Mouse (Mus musculus): Measurements from ENCODE around the gene 9030612E09Rik. TPM values are rescaled to one million over a fixed set of nuclear protein-coding genes. Genes with fewer than 3 reads are reported as not detected.

Gene 9030612E09Rik
- polyA plus RNA-seq, 1 experiment from 2014 or later: 0.76 TPM

GRCm38 (mm10) chr10:43203865-43204264 is 29.4 kb downstream of the 9030612E09Rik start:
- Histone ChIP-seq H3K4me2 (no peak overlapping the region), H3K9me3 (replicated peaks) (no peaks in the 10 kb centered on the region), H3K9ac (no peak overlapping the region), H3K36me3 (no peaks in the 10 kb centered on the region), H3K27ac (no peak overlapping the region), H3K4me3 (no peak overlapping the region), H3K27me3 (no peaks in the 10 kb centered on the region), H3K4me1 (replicated peaks) (no peaks in the 10 kb centered on the region)
- WGBS: 79% methylated on average over 3 of the region's 3 CpGs
- no peak for ATAC-seq (replicated peaks; ENCODE audit: insufficient number of reproducible peaks, insufficient read depth, low FRiP score, low read depth)

GRCm38 (mm10) chr10:43211866-43212265 is 37.4 kb downstream of the 9030612E09Rik start:
- H3K9me3 ChIP-seq (replicated peaks): no peaks in the 10 kb centered on the region
- no peaks in the 10 kb centered on the region for H3K4me1 ChIP-seq (replicated peaks)
- no peak for ATAC-seq (replicated peaks; ENCODE audit: insufficient number of reproducible peaks, insufficient read depth, low FRiP score, low read depth)
- H3K27me3 ChIP-seq: no peaks in the 10 kb centered on the region
- no peak overlapping the region for H3K27ac ChIP-seq
- no peaks in the 10 kb centered on the region for H3K36me3 ChIP-seq
- no peak overlapping the region for H3K4me3 ChIP-seq
- no peak overlapping the region for H3K4me2 ChIP-seq
- H3K9ac ChIP-seq: no peak overlapping the region
- 36% methylated on average over 6 of the region's 6 CpGs for WGBS

GRCm38 (mm10) chr10:43217361-43217900 is 42.9 kb downstream of the 9030612E09Rik start:
- Histone ChIP-seq H3K4me2 (no peak overlapping the region), H3K27me3 (no peaks in the 10 kb centered on the region), H3K9ac (no peak overlapping the region), H3K9me3 (replicated peaks) (no peaks in the 10 kb centered on the region), H3K36me3 (no peaks in the 10 kb centered on the region), H3K27ac (no peak overlapping the region), H3K4me1 (replicated peaks) (peaks cover 11% of the 10 kb centered on the region), H3K4me3 (no peak overlapping the region)
- WGBS: 87% methylated on average over 13 of the region's 13 CpGs
- no peak for ATAC-seq (replicated peaks; ENCODE audit: insufficient number of reproducible peaks, insufficient read depth, low FRiP score, low read depth)

DNA sequence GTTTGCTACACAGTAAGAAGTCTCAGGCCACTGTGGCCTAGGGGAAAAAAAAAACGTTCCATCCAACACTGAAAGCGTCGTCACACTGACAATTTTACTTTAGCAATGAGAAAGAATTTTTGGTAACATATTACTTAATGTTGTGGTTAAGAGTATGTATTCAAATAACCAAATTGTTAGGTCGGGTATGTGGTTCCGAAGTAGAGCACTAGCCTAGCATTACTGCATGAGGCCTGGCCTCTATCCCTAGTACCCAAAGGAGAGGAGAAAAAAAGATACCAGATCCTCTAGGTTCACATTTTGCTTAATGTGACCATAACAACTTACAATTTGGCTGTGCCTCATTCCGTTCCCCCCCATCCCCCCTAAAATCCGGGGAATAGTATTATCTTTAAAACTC is 46.0 kb downstream of the 9030612E09Rik start:
- 17% methylated on average over 7 of the region's 7 CpGs for WGBS
- Histone ChIP-seq H3K36me3 (no peaks in the 10 kb centered on the region), H3K9ac (peak overlapping the region; percentile 85), H3K9me3 (replicated peaks) (no peaks in the 10 kb centered on the region), H3K4me2 (peak overlapping the region; percentile 94), H3K27ac (peak overlapping the region; percentile 94), H3K27me3 (no peaks in the 10 kb centered on the region), H3K4me3 (peak overlapping the region; percentile 76), H3K4me1 (replicated peaks) (peaks cover 11% of the 10 kb centered on the region)
- ATAC-seq (replicated peaks; ENCODE audit: insufficient number of reproducible peaks, insufficient read depth, low FRiP score, low read depth): no peak

DNA sequence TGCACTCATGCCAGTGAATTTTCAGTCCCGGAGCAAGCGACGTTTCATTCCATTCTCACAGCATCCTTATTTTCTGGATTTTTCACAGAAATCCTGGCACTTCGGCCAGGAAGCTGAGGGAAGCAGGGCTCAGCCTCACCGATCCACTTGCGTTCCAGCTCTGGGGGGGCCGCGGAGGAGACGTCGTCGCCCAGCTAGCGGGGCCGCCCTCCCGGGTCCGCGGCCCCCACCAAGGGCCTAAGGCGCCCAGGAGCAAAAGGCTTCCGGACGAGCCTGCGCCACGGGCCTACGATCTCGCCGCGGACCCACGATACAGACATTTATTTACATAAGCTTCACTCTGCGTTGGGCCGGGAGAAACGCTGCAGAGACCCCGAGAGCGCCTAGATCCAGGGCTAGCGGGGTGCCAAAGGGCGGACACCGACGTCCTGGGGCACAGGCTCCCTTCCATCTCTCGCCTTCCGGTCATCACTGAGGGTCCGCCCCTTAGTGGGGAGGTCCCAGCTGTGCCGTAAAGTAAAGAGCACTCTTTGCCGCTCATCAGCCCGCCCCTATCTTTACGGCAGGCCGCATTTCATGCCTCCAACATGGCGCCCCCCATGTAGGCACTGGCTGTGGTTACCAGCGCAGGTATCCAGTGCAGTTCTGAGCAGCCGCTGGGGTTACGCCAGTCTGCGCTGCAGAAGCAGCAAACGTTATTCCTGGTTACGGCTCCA is 46.6 kb downstream of the 9030612E09Rik start, which contains the start of gene Pdss2:
Gene Pdss2 (plus strand): TSS at position 577 of the 716 bp plus-strand sequence.
- Histone ChIP-seq H3K36me3 (no peaks in the 10 kb centered on the region), H3K4me3 (peak within 1 kb of the TSS; percentile 76), H3K9me3 (replicated peaks) (no peaks in the 10 kb centered on the region), H3K27me3 (no peaks in the 10 kb centered on the region), H3K27ac (peak within 1 kb of the TSS; percentile 94), H3K9ac (peak within 1 kb of the TSS; percentile 85), H3K4me2 (peak within 1 kb of the TSS; percentile 94), H3K4me1 (replicated peaks) (peaks cover 11% of the 10 kb centered on the region)
- under 1% methylated on average over 50 of the region's 50 CpGs for WGBS
- peak; percentile 98 for ATAC-seq (replicated peaks; ENCODE audit: insufficient number of reproducible peaks, insufficient read depth, low FRiP score, low read depth)

- ATAC-seq (replicated peaks; ENCODE audit: insufficient number of reproducible peaks, insufficient read depth, low FRiP score, low read depth): 0 out of 2 replicates have a peak, but pooled peaks have one; percentile 15
Measured at GRCm38 (mm10) chr10:43221659-43222058, 47.2 kb downstream of the 9030612E09Rik start.

DNA sequence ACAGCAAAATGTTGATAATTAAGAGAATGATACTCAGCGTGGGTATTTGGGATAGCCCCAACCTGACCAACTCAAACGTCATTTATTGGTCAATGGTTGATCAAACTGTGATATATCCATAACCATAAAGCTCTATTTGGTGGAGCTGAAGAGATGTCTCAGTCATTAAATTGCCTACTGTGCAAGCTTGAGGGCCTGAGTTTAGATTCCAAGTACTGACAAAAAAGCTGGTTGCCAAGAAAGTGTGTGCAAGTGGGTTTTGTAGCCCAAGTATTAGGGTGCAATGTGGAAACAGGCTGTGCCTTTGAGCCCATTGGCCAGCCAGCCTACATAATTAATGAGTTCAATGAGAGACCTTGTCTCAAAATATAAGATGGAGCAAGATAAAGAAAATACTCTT is 48.9 kb downstream of the 9030612E09Rik start:
- Histone ChIP-seq H3K9me3 (replicated peaks) (no peaks in the 10 kb centered on the region), H3K36me3 (no peaks in the 10 kb centered on the region), H3K27me3 (no peaks in the 10 kb centered on the region), H3K27ac (no peak overlapping the region), H3K4me1 (replicated peaks) (peaks cover 11% of the 10 kb centered on the region), H3K9ac (no peak overlapping the region), H3K4me3 (no peak overlapping the region), H3K4me2 (no peak overlapping the region)
- no peak for ATAC-seq (replicated peaks; ENCODE audit: insufficient number of reproducible peaks, insufficient read depth, low FRiP score, low read depth)
- WGBS: 87% methylated on average over 2 of the region's 2 CpGs

More at GRCm38 (mm10) chr10:43221659-43222058, 47.2 kb downstream of the 9030612E09Rik start:
- H3K27me3 ChIP-seq: no peaks in the 10 kb centered on the region
- H3K27ac ChIP-seq: peak overlapping the region; percentile 94
- H3K4me2 ChIP-seq: peak overlapping the region; percentile 94
- H3K4me3 ChIP-seq: peak overlapping the region; percentile 76
- H3K36me3 ChIP-seq: no peaks in the 10 kb centered on the region
- H3K4me1 ChIP-seq (replicated peaks): peaks cover 11% of the 10 kb centered on the region
- peak overlapping the region; percentile 68 for H3K9ac ChIP-seq
- H3K9me3 ChIP-seq (replicated peaks): no peaks in the 10 kb centered on the region
- 0% methylated on average over 25 of the region's 25 CpGs for WGBS

Other genes starting within 250 kb of the 9030612E09Rik start
- 1.9 and 2.1 TPM in 2 replicates for gene Sobp, start 174 bp upstream of the 9030612E09Rik start, polyA plus RNA-seq (2015; fragmentation: Nextera tagmentation; extraction: Ambion mirVana)
- 13.2 and 13.3 TPM in 2 replicates for gene Pdss2, start 46.8 kb downstream of the 9030612E09Rik start, polyA plus RNA-seq (2015; fragmentation: Nextera tagmentation; extraction: Ambion mirVana)

Measured in heart, embryonic 15.5 days (tissue).